Mouse (Mus musculus): ENCODE measurements around the gene Slc2a3. TPM values are rescaled to one million over a fixed set of nuclear protein-coding genes. Genes with fewer than 3 reads are reported as not detected.

Gene Slc2a3
- polyA plus RNA-seq, 1 experiment from 2014 or later: 2.9 TPM

DNA sequence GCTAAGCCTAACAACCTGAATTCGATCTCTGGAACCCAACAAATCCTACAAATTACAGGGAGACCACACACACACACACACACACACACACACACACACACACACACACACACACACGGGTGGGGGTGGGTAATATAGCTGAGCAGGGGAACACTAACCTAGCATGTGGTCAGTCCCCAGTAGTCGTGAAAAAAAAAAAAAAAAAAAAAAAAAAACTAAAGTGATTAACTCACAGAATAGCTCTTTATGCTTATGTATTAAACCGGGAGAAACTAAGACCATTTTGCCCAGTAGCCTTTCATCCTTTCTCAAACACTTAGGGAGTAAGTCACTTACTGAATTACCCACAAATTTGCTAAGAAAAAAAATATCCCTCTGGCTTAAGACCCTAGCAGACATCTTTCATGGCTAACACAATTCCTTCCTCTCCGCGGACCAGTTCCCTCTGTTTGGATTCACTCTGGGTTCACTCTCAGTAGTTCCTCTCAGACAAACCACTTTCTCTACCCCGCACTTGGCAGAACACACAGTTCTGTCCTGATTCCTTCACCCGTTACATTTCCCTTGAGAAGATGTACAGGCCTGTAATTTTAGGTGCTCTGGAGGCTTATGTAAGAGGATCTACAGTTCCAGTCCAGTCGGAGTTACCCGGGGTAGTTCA lies 670 bp downstream of the Slc2a3 start:
- H3K4me3 ChIP-seq (ENCODE audit: low read depth, low read length): peak overlapping the region; percentile 47
- no peak for ATAC-seq
- 45% methylated on average over 10 of the region's 10 CpGs for WGBS
- peak overlapping the region; percentile 95 for H3K4me2 ChIP-seq (replicated peaks; ENCODE audit: low read depth)
- H3K9ac ChIP-seq (ENCODE audit: low read depth, low read length): peak overlapping the region; percentile 47; the same call in 1 of the 2 replicates
- TF ChIP-seq CTCF (IDR thresholded peaks at IDR 0.05; ENCODE audit: low read depth): no peak
- no peaks in the 10 kb centered on the region for H3K36me3 ChIP-seq (ENCODE audit: control insufficient read depth, insufficient read depth)
- no peaks in the 10 kb centered on the region for H3K9me3 ChIP-seq (ENCODE audit: control insufficient read depth)
- no peaks in the 10 kb centered on the region for H3K4me1 ChIP-seq (replicated peaks; ENCODE audit: control insufficient read depth, insufficient read depth, low read length)
- peaks cover 3% of the 10 kb centered on the region; the same call in 1 of the 2 replicates for H3K27me3 ChIP-seq (replicated peaks; ENCODE audit: control insufficient read depth, insufficient read depth, low read length)
- H3K27ac ChIP-seq (ENCODE audit: low read depth, low read length): no peak overlapping the region

GRCm38 (mm10) chr6:122795254-122795935 lies 6.0 kb downstream of the Slc2a3 start:
- H3K4me3 ChIP-seq (ENCODE audit: low read depth, low read length): no peak overlapping the region
- no peaks in the 10 kb centered on the region for H3K27me3 ChIP-seq (replicated peaks; ENCODE audit: control insufficient read depth, insufficient read depth, low read length)
- H3K9ac ChIP-seq (ENCODE audit: low read depth, low read length): no peak overlapping the region
- TF ChIP-seq CTCF (IDR thresholded peaks at IDR 0.05; ENCODE audit: low read depth): no peak
- H3K9me3 ChIP-seq (ENCODE audit: control insufficient read depth): no peaks in the 10 kb centered on the region
- no peaks in the 10 kb centered on the region for H3K4me1 ChIP-seq (replicated peaks; ENCODE audit: control insufficient read depth, insufficient read depth, low read length)
- WGBS: 67% methylated on average over 8 of the region's 8 CpGs
- H3K36me3 ChIP-seq (ENCODE audit: control insufficient read depth, insufficient read depth): no peaks in the 10 kb centered on the region
- no peak overlapping the region for H3K4me2 ChIP-seq (replicated peaks; ENCODE audit: low read depth)
- no peak for ATAC-seq
- no peak overlapping the region for H3K27ac ChIP-seq (ENCODE audit: low read depth, low read length)

DNA sequence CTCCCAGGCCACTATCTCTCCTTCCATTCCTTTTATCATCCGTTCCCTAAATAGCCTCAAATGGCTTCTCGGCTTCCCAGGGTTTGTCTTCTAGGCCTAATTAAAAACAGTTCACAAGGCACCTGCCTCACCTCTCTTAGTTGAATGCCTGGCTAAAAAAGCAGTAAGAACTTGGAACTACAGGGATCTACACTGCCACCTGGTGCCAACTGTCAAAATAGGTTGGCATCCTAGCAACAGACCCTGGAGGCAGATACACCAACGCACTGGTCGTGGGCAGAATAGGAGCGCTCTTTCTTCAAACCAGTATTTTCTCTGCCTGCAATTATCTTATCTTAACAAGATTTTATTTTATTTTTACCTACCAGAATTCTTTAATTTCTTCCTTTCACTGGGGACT lies 15.2 kb downstream of the Slc2a3 start:
- WGBS: 29% methylated on average over 5 of the region's 5 CpGs
- Histone ChIP-seq H3K27ac (ENCODE audit: low read depth, low read length) (no peak overlapping the region), H3K36me3 (ENCODE audit: control insufficient read depth, insufficient read depth) (no peaks in the 10 kb centered on the region), H3K4me1 (replicated peaks; ENCODE audit: control insufficient read depth, insufficient read depth, low read length) (no peaks in the 10 kb centered on the region), H3K9ac (ENCODE audit: low read depth, low read length) (no peak overlapping the region), H3K27me3 (replicated peaks; ENCODE audit: control insufficient read depth, insufficient read depth, low read length) (no peaks in the 10 kb centered on the region), H3K4me2 (replicated peaks; ENCODE audit: low read depth) (no peak overlapping the region), H3K9me3 (ENCODE audit: control insufficient read depth) (no peaks in the 10 kb centered on the region), H3K4me3 (ENCODE audit: low read depth, low read length) (no peak overlapping the region)
- no peak for ATAC-seq
- TF ChIP-seq CTCF (IDR thresholded peaks at IDR 0.05; ENCODE audit: low read depth): peak; percentile 80

DNA sequence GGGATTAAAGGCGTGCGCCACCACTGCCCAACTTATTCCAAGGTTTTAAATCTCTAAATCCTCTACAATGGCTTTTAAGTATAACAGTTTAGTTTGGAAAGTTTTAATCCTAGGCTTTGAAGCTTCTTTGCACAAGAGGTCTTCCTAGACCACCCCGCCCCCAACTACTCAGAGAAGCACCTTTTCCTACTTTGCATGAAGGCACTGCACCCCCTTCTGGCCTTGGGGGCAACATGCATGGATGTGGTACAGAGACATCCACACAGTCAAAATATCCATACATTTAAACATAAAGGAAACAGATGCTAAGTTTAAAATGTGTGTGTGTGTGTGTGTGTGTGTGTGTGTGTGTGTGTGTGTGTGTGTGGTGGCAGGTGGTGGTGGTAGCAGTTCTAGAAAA lies 16.6 kb downstream of the Slc2a3 start:
- Histone ChIP-seq H3K4me3 (ENCODE audit: low read depth, low read length) (no peak overlapping the region), H3K4me1 (replicated peaks; ENCODE audit: control insufficient read depth, insufficient read depth, low read length) (no peaks in the 10 kb centered on the region), H3K27me3 (replicated peaks; ENCODE audit: control insufficient read depth, insufficient read depth, low read length) (no peaks in the 10 kb centered on the region), H3K36me3 (ENCODE audit: control insufficient read depth, insufficient read depth) (no peaks in the 10 kb centered on the region), H3K9me3 (ENCODE audit: control insufficient read depth) (no peaks in the 10 kb centered on the region), H3K4me2 (replicated peaks; ENCODE audit: low read depth) (no peak overlapping the region), H3K27ac (ENCODE audit: low read depth, low read length) (no peak overlapping the region), H3K9ac (ENCODE audit: low read depth, low read length) (no peak overlapping the region)
- ATAC-seq: no peak
- WGBS: 95% methylated on average over 3 of the region's 3 CpGs
- peak; percentile 58 for TF ChIP-seq CTCF (IDR thresholded peaks at IDR 0.05; ENCODE audit: low read depth)

GRCm38 (mm10) chr6:122782164-122782563 lies 19.3 kb downstream of the Slc2a3 start:
- Histone ChIP-seq H3K4me3 (ENCODE audit: low read depth, low read length) (no peak overlapping the region), H3K9me3 (ENCODE audit: control insufficient read depth) (no peaks in the 10 kb centered on the region), H3K27me3 (replicated peaks; ENCODE audit: control insufficient read depth, insufficient read depth, low read length) (no peaks in the 10 kb centered on the region), H3K4me2 (replicated peaks; ENCODE audit: low read depth) (no peak overlapping the region), H3K36me3 (ENCODE audit: control insufficient read depth, insufficient read depth) (no peaks in the 10 kb centered on the region), H3K27ac (ENCODE audit: low read depth, low read length) (no peak overlapping the region), H3K9ac (ENCODE audit: low read depth, low read length) (no peak overlapping the region), H3K4me1 (replicated peaks; ENCODE audit: control insufficient read depth, insufficient read depth, low read length) (no peaks in the 10 kb centered on the region)
- no peak for TF ChIP-seq CTCF (IDR thresholded peaks at IDR 0.05; ENCODE audit: low read depth)
- ATAC-seq: no peak
- 30% methylated on average over 3 of the region's 3 CpGs for WGBS

- 25% methylated on average over 4 of the region's 4 CpGs for WGBS
- Histone ChIP-seq H3K4me3 (ENCODE audit: low read depth, low read length) (no peak overlapping the region), H3K9me3 (ENCODE audit: control insufficient read depth) (no peaks in the 10 kb centered on the region), H3K36me3 (ENCODE audit: control insufficient read depth, insufficient read depth) (no peaks in the 10 kb centered on the region), H3K27me3 (replicated peaks; ENCODE audit: control insufficient read depth, insufficient read depth, low read length) (no peaks in the 10 kb centered on the region), H3K4me1 (replicated peaks; ENCODE audit: control insufficient read depth, insufficient read depth, low read length) (no peaks in the 10 kb centered on the region), H3K27ac (ENCODE audit: low read depth, low read length) (no peak overlapping the region), H3K4me2 (replicated peaks; ENCODE audit: low read depth) (no peak overlapping the region), H3K9ac (ENCODE audit: low read depth, low read length) (no peak overlapping the region)
- ATAC-seq: no peak
- no peak for TF ChIP-seq CTCF (IDR thresholded peaks at IDR 0.05; ENCODE audit: low read depth)
These were observed 20.3 kb downstream of the Slc2a3 start for GRCm38 (mm10) chr6:122781167-122781566.

All from intestine, postnatal 0 days (tissue).